23 mouse cellular contexts compared by ENCODE assay signal in the genomic region with DNA sequence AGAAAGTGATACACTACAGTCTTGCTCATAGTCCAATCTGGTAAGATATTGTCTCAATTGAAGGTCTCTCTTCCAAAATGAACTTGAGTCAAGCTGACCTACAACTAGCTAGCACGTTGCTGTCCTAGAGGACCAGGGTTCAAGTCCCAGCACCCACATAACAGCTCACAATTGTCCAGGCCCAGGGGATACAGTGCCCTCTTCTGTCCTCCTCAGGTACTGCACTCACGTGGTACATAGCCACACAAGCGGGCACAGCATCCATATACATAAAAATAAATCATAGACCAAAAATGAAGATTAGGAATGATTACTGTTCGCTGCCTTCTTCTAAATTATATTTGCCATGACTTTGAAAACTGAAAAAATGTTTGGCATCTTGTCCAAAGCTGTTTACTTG.
DNase-seq lines count a peak whose midpoint lies in the region; ATAC-seq and TF ChIP-seq lines count a peak whose summit lies in the region.
"Had no signal": no experiment of that assay in that cellular context is flagged by ENCODE, and none has a peak within 500 bp of the region (broad histone marks: within the 10 kb centered on the region; RNA-seq: fewer than 3 reads in every experiment).

No protein-coding gene starts in this region.

- no peak for ATAC-seq in CD4-positive, CD25-positive, alpha-beta regulatory T cell, adult 4 months
- no peak for ATAC-seq in kidney, postnatal 0 days (replicated peaks; ENCODE audit: low FRiP score, low read depth)
- ATAC-seq in lung, postnatal 0 days, result no peak
- no peak for ATAC-seq in kidney, embryonic 16.5 days (ENCODE audit: low FRiP score, low TSS enrichment)
- ATAC-seq: forebrain, embryonic 15.5 days; liver, embryonic 12.5 days had no signal

- H3K4me3 ChIP-seq in kidney, postnatal 0 days (replicated peaks; ENCODE audit: low read depth, low read length), result no peak overlapping the region
- H3K4me3 ChIP-seq in lung, postnatal 0 days (ENCODE audit: low read depth, low read length), result no peak overlapping the region
- no peak overlapping the region for H3K4me3 ChIP-seq in kidney, embryonic 16.5 days (ENCODE audit: low read length)
- H3K4me3 ChIP-seq: embryonic facial prominence, embryonic 10.5 days; forebrain, embryonic 15.5 days; heart, embryonic 12.5 days; liver, embryonic 12.5 days; lung, embryonic 15.5 days; midbrain, embryonic 12.5 days had no signal

- DNase-seq in CD4-positive, CD25-positive, alpha-beta regulatory T cell, adult 2 months (ENCODE audit: low read depth, low spot score), result peak; percentile 13
- no peak for DNase-seq in kidney, postnatal 0 days (ENCODE audit: low spot score)
- DNase-seq in kidney, postnatal 10 days, result no peak
- no peak for DNase-seq in lung, postnatal 0 days (ENCODE audit: low spot score)
- DNase-seq in lung, postnatal 10 days, result no peak
- DNase-seq in brain, embryonic 14.5 days (ENCODE audit: low read depth), result no peak
- DNase-seq: adrenal gland, postnatal 25 days; cerebellum, adult 11 months; cerebellum, adult 9-11 months; gastrocnemius, postnatal 10 days; heart, adult 11 months; heart, postnatal 14 days; right cerebral cortex, postnatal 14 days; thymus, postnatal 25 days had no signal

- no peaks in the 10 kb centered on the region for H3K4me1 ChIP-seq in kidney, postnatal 0 days (replicated peaks; ENCODE audit: insufficient read depth, low read length)
- peaks cover 3% of the 10 kb centered on the region; the same call in 1 of the 2 replicates for H3K4me1 ChIP-seq in lung, postnatal 0 days (ENCODE audit: insufficient read depth, low read depth, low read length)
- peaks cover 5% of the 10 kb centered on the region; the same call in 1 of the 2 replicates for H3K4me1 ChIP-seq in kidney, embryonic 16.5 days (ENCODE audit: insufficient read depth, low read length)
- H3K4me1 ChIP-seq: embryonic facial prominence, embryonic 10.5 days; forebrain, embryonic 15.5 days; liver, embryonic 12.5 days; midbrain, embryonic 12.5 days had no signal

- H3K9me3 ChIP-seq in kidney, postnatal 0 days (replicated peaks; ENCODE audit: low read length), result no peaks in the 10 kb centered on the region
- no peaks in the 10 kb centered on the region for H3K9me3 ChIP-seq in lung, postnatal 0 days (ENCODE audit: low read length)
- H3K9me3 ChIP-seq in kidney, embryonic 16.5 days (ENCODE audit: low read length), result peaks cover 7% of the 10 kb centered on the region; the same call in 1 of the 2 replicates
- H3K9me3 ChIP-seq: embryonic facial prominence, embryonic 10.5 days; forebrain, embryonic 15.5 days; heart, embryonic 12.5 days; liver, embryonic 12.5 days; lung, embryonic 15.5 days; midbrain, embryonic 12.5 days had no signal

- H3K27ac ChIP-seq in kidney, postnatal 0 days, result no peak overlapping the region
- H3K27ac ChIP-seq in lung, postnatal 0 days (ENCODE audit: low read length), result no peak overlapping the region
- H3K27ac ChIP-seq in kidney, embryonic 16.5 days (ENCODE audit: low read length), result no peak overlapping the region
- H3K27ac ChIP-seq: embryonic facial prominence, embryonic 10.5 days; forebrain, embryonic 15.5 days; hindbrain, embryonic 14.5 days; liver, embryonic 12.5 days; lung, embryonic 15.5 days; midbrain, embryonic 12.5 days had no signal

- TF ChIP-seq CTCF in kidney, postnatal 0 days (IDR thresholded peaks at IDR 0.05; ENCODE audit: low read depth), result peak; percentile 27; the same call in 1 of the 2 replicates
- TF ChIP-seq CTCF in lung, postnatal 0 days (IDR thresholded peaks at IDR 0.05), result peak; percentile 31; the same call in 1 of the 2 replicates
- TF ChIP-seq CTCF in brain, embryonic 14.5 days (IDR thresholded peaks at IDR 0.05; ENCODE audit: borderline replicate concordance, extremely low read depth, insufficient read depth, insufficient read length), result peak; percentile 26; the same call in 1 of the 2 replicates

- 96% methylated on average over 4 of the region's 4 CpGs for WGBS in kidney, postnatal 0 days
- WGBS in lung, postnatal 0 days, result 91% methylated on average over 4 of the region's 4 CpGs
- WGBS in kidney, embryonic 16.5 days, result 95% methylated on average over 4 of the region's 4 CpGs

- no peaks in the 10 kb centered on the region for H3K36me3 ChIP-seq in kidney, postnatal 0 days (ENCODE audit: insufficient read depth, low read length)
- H3K36me3 ChIP-seq in lung, postnatal 0 days (ENCODE audit: insufficient read depth, low read length), result no peaks in the 10 kb centered on the region
- no peaks in the 10 kb centered on the region for H3K36me3 ChIP-seq in kidney, embryonic 16.5 days (ENCODE audit: insufficient read depth, low read length)
- H3K36me3 ChIP-seq: embryonic facial prominence, embryonic 10.5 days; forebrain, embryonic 15.5 days; heart, embryonic 12.5 days; liver, embryonic 12.5 days; lung, embryonic 15.5 days; midbrain, embryonic 12.5 days had no signal

- H3K4me2 ChIP-seq in kidney, postnatal 0 days (ENCODE audit: low read length), result no peak overlapping the region
- H3K4me2 ChIP-seq in lung, postnatal 0 days (replicated peaks; ENCODE audit: low read depth, low read length), result no peak overlapping the region
- no peak overlapping the region for H3K4me2 ChIP-seq in kidney, embryonic 16.5 days (replicated peaks; ENCODE audit: low read depth, low read length)
- H3K4me2 ChIP-seq: forebrain, embryonic 15.5 days; heart, embryonic 12.5 days; hindbrain, embryonic 14.5 days; liver, embryonic 12.5 days; lung, embryonic 15.5 days; midbrain, embryonic 12.5 days had no signal

- TF ChIP-seq EP300 in lung, postnatal 0 days (IDR thresholded peaks at IDR 0.05), result no peak

- H3K9ac ChIP-seq in kidney, postnatal 0 days (ENCODE audit: low read depth, low read length), result no peak overlapping the region
- H3K9ac ChIP-seq in lung, postnatal 0 days (replicated peaks; ENCODE audit: low read depth), result no peak overlapping the region
- no peak overlapping the region for H3K9ac ChIP-seq in kidney, embryonic 16.5 days (replicated peaks; ENCODE audit: low read length)
- H3K9ac ChIP-seq: forebrain, embryonic 15.5 days; heart, embryonic 12.5 days; hindbrain, embryonic 14.5 days; liver, embryonic 12.5 days; lung, embryonic 15.5 days; midbrain, embryonic 12.5 days had no signal

- H3K27me3 ChIP-seq in kidney, postnatal 0 days (ENCODE audit: insufficient read depth, low read length), result no peaks in the 10 kb centered on the region
- no peaks in the 10 kb centered on the region for H3K27me3 ChIP-seq in lung, postnatal 0 days (replicated peaks; ENCODE audit: insufficient read depth, low read length)
- H3K27me3 ChIP-seq in kidney, embryonic 16.5 days (ENCODE audit: insufficient read depth, low read length), result no peaks in the 10 kb centered on the region
- H3K27me3 ChIP-seq: forebrain, embryonic 15.5 days; heart, embryonic 12.5 days; liver, embryonic 12.5 days; lung, embryonic 15.5 days; midbrain, embryonic 12.5 days had no signal

- TF ChIP-seq POLR2A in brain, embryonic 14.5 days (IDR thresholded peaks at IDR 0.05; ENCODE audit: borderline replicate concordance, extremely low read depth, insufficient read depth, insufficient read length, poor library complexity, severe bottlenecking), result no peak
